In genomic region chr2:73776936-73777335, GRCm38 (mm10) we compare ENCODE assay signal across 18 mouse cellular contexts. TPM values are rescaled to one million over a fixed set of nuclear protein-coding genes. Genes with fewer than 3 reads are reported as not detected.
DNase-seq lines count a peak whose midpoint lies in the region; ATAC-seq and TF ChIP-seq lines count a peak whose summit lies in the region.
"Had no signal": no experiment of that assay in that cellular context is flagged by ENCODE, and none has a peak within 500 bp of the region (broad histone marks: within the 10 kb centered on the region; RNA-seq: fewer than 3 reads in every experiment).

No protein-coding gene starts in this region.

- no peak overlapping the region for H3K4me3 ChIP-seq in forebrain, embryonic 15.5 days
- H3K4me3 ChIP-seq in forebrain, embryonic 10.5 days: no peak overlapping the region
- no peak overlapping the region for H3K4me3 ChIP-seq in hindbrain, embryonic 12.5 days
- no peak overlapping the region for H3K4me3 ChIP-seq in limb, embryonic 11.5 days (ENCODE audit: low read depth, low read length)

- no peaks in the 10 kb centered on the region for H3K9me3 ChIP-seq in forebrain, embryonic 15.5 days
- no peaks in the 10 kb centered on the region for H3K9me3 ChIP-seq in forebrain, embryonic 10.5 days
- H3K9me3 ChIP-seq in hindbrain, embryonic 12.5 days (replicated peaks): no peaks in the 10 kb centered on the region
- no peaks in the 10 kb centered on the region for H3K9me3 ChIP-seq in limb, embryonic 11.5 days (ENCODE audit: control insufficient read depth, low read length)
- H3K9me3 ChIP-seq: limb, embryonic 13.5 days had no signal

- 32% methylated on average over 4 of the region's 4 CpGs for WGBS in forebrain, embryonic 15.5 days
- 30% methylated on average over 4 of the region's 4 CpGs for whole genome bisulfite sequencing in forebrain, embryonic 10.5 days
- WGBS in hindbrain, embryonic 12.5 days: 30% methylated on average over 4 of the region's 4 CpGs
- 15% methylated on average over 4 of the region's 4 CpGs for WGBS in limb, embryonic 11.5 days

- no peak overlapping the region for H3K4me2 ChIP-seq in forebrain, embryonic 15.5 days (replicated peaks)
- H3K4me2 ChIP-seq in hindbrain, embryonic 12.5 days (replicated peaks): peak overlapping the region; percentile 21; the same call in 1 of the 2 replicates
- 0 out of 2 replicates have a peak overlapping the region, but pooled peaks have one; percentile 10 for H3K4me2 ChIP-seq in limb, embryonic 11.5 days (ENCODE audit: low read depth, severe bottlenecking)

- H3K27me3 ChIP-seq in forebrain, embryonic 15.5 days: no peaks in the 10 kb centered on the region
- H3K27me3 ChIP-seq in forebrain, embryonic 10.5 days (ENCODE audit: poor library complexity, severe bottlenecking): 0 out of 2 replicates have a peak, but pooled peaks cover 7% of the 10 kb centered on the region
- no peaks in the 10 kb centered on the region for H3K27me3 ChIP-seq in hindbrain, embryonic 12.5 days
- H3K27me3 ChIP-seq in limb, embryonic 11.5 days (ENCODE audit: control insufficient read depth, insufficient read depth, low read length): no peaks in the 10 kb centered on the region
- H3K27me3 ChIP-seq: limb, embryonic 13.5 days had no signal

- TF ChIP-seq CTCF in brain, embryonic 14.5 days (IDR thresholded peaks at IDR 0.05; ENCODE audit: borderline replicate concordance, extremely low read depth, insufficient read depth, insufficient read length): no peak

- no peak overlapping the region for H3K9ac ChIP-seq in forebrain, embryonic 15.5 days (replicated peaks)
- H3K9ac ChIP-seq in hindbrain, embryonic 12.5 days: no peak overlapping the region
- H3K9ac ChIP-seq in limb, embryonic 11.5 days (ENCODE audit: low read length): no peak overlapping the region
- H3K9ac ChIP-seq: limb, embryonic 13.5 days; liver, embryonic 14.5 days had no signal

- H3K27ac ChIP-seq in forebrain, embryonic 15.5 days (replicated peaks): 0 out of 2 replicates have a peak overlapping the region, but pooled peaks have one; percentile 96
- H3K27ac ChIP-seq in forebrain, embryonic 10.5 days: no peak overlapping the region
- H3K27ac ChIP-seq in hindbrain, embryonic 12.5 days: peak overlapping the region; percentile 55
- H3K27ac ChIP-seq in limb, embryonic 11.5 days (replicated peaks; ENCODE audit: low read depth, low read length): no peak overlapping the region; the same call in 1 of the 2 replicates
- H3K27ac ChIP-seq: limb, embryonic 13.5 days; liver, embryonic 14.5 days had no signal

- TF ChIP-seq POLR2A in brain, embryonic 14.5 days (IDR thresholded peaks at IDR 0.05; ENCODE audit: borderline replicate concordance, extremely low read depth, insufficient read depth, insufficient read length, poor library complexity, severe bottlenecking): no peak

- ATAC-seq in forebrain, embryonic 15.5 days (replicated peaks): no peak
- ATAC-seq in hindbrain, embryonic 12.5 days (ENCODE audit: low FRiP score): no peak
- ATAC-seq in limb, embryonic 11.5 days (ENCODE audit: insufficient number of reproducible peaks, low FRiP score, low TSS enrichment, low read depth): no peak

- peaks cover 70% of the 10 kb centered on the region for H3K4me1 ChIP-seq in forebrain, embryonic 15.5 days
- H3K4me1 ChIP-seq in forebrain, embryonic 10.5 days: peaks cover 51% of the 10 kb centered on the region
- H3K4me1 ChIP-seq in hindbrain, embryonic 12.5 days: peaks cover 19% of the 10 kb centered on the region
- H3K4me1 ChIP-seq in limb, embryonic 11.5 days (ENCODE audit: control insufficient read depth, insufficient read depth, low read length): peaks cover 13% of the 10 kb centered on the region

- no peak for DNase-seq in forebrain, embryonic 10.5 days (ENCODE audit: extremely low spot score, low spot score)
- peak; percentile 44 for DNase-seq in brain, embryonic 14.5 days (ENCODE audit: low read depth)
- no peak for DNase-seq in limb, embryonic 11.5 days (ENCODE audit: low spot score)
- DNase-seq in adrenal gland, postnatal 25 days: no peak
- no peak for DNase-seq in frontal cortex, postnatal 25 days (ENCODE audit: low spot score in 2 of 2)
- DNase-seq in urinary bladder, adult 18-20 months (ENCODE audit: low spot score in 2 of 2): no peak
- DNase-seq: adrenal gland, adult 8-10 months; cerebellum, adult 11-12 months; heart, postnatal 4 days; kidney, adult 18-20 months; kidney, postnatal 10 days; layer of hippocampus, adult 9-11 months; thymus, postnatal 4 days had no signal

- no peaks in the 10 kb centered on the region for H3K36me3 ChIP-seq in forebrain, embryonic 15.5 days
- no peaks in the 10 kb centered on the region for H3K36me3 ChIP-seq in forebrain, embryonic 10.5 days (replicated peaks)
- H3K36me3 ChIP-seq in hindbrain, embryonic 12.5 days: no peaks in the 10 kb centered on the region
- H3K36me3 ChIP-seq in limb, embryonic 11.5 days (ENCODE audit: control insufficient read depth, insufficient read depth, low read length): no peaks in the 10 kb centered on the region
- H3K36me3 ChIP-seq: limb, embryonic 13.5 days had no signal

RNA-seq across cellular contexts. Expression of gene Chn1, which starts 1.8 kb away (rescaled TPM):
- 87.9 and 94.9 TPM in 2 replicates for polyA plus RNA-seq in forebrain, embryonic 15.5 days (2015; fragmentation: Nextera tagmentation; extraction: Ambion mirVana)
- 31.2 and 34.7 TPM in 2 replicates for polyA plus RNA-seq in forebrain, embryonic 10.5 days (2016; fragmentation: Nextera tagmentation; extraction: Ambion mirVana)
- 194 and 219 TPM in 2 replicates for polyA plus RNA-seq in brain, embryonic 14.5 days (2012; rRNA removed)
- polyA plus RNA-seq in hindbrain, embryonic 12.5 days (2016; fragmentation: Nextera tagmentation; extraction: Ambion mirVana): 91.3 and 93.8 TPM in 2 replicates
- polyA plus RNA-seq in limb, embryonic 11.5 days (2014; fragmentation: Nextera tagmentation; extraction: Ambion mirVana): 47.5 and 55.3 TPM in 2 replicates
- total RNA-seq in adrenal gland, postnatal 25 days (2021): 11.3 and 13.2 TPM in 2 replicates
- total RNA-seq: granulocyte monocyte progenitor cell, adult 5-6 weeks had no signal

Comparison
In these comparisons a context has a peak if more than half of its experiments do, and no peak if none do; other contexts are left out.
1. H3K27ac ChIP-seq: peak in forebrain, embryonic 15.5 days (single experiment) and hindbrain, embryonic 12.5 days (single experiment); none in forebrain, embryonic 10.5 days (single experiment) and limb, embryonic 11.5 days (single experiment).